Mouse (Mus musculus) thymus, postnatal 36 days (tissue): ENCODE measurements at regions not wholly inside any gene's neighbourhood (a gene's known extent, or its start where the extent isn't known, plus 50 kb on each side); places are given as distances from the start of the nearest gene placed in this dataset.
"Not testable (repeated sequence)": the region's sequence is repeated elsewhere in the genome, so short reads cannot be mapped to it uniquely, and the experiment has no call there.

Experiments used
- DNase-seq, 2 experiments: peaks; one replicate each; pipeline ENCODE4 v3.0.0; 2022; ENCODE audit warnings: mixed read lengths in 2 of 2

DNA sequence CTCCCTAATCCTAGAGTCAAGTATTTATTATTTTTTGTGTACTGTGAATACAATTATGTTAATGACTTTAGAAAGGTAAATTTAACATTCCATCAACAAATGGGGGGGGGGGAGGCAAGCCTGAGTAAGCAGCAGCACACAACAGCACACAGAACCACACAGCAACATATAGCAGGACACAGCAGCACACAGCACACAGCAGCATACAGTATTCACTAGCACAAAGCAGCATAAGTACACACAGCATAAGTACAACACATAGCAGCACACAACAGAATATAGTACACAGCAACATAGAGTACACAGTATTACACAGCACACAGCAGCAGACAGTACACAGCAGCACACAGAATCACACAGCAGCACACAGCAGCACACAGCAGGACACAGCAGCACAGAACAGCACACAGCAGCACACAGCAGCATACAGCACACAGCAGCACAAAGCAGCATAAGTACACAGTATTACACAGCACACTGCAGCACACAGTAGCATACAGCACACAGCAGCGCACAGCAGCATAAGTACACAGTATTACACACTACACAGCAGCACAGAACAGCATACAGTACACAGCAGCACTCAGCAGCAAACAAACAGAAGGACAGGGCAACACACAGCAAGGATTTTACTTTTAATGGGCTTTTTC, 605.7 kb downstream of the Tbl1xr1 start:
- no peak for DNase-seq

DNA sequence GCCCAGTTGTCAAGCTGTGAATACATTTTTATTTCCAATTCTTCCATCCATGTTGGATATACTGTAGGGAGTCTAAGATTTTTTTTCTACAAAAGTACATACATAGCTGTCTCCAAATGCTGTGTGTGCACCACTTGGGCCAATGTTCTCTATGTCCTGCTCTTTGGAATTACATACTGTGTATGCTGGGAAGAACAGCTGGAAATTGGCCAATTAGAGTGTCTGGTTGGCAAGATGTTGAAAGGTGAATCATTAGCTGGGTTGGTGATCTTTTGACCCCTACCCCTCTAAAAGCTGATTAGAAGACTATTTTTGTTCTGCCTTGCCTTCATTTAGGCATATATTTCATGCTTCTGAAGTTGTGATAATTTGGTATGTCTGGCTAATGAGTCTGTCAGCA, 622.9 kb downstream of the Tbl1xr1 start:
- no peak for DNase-seq

DNA sequence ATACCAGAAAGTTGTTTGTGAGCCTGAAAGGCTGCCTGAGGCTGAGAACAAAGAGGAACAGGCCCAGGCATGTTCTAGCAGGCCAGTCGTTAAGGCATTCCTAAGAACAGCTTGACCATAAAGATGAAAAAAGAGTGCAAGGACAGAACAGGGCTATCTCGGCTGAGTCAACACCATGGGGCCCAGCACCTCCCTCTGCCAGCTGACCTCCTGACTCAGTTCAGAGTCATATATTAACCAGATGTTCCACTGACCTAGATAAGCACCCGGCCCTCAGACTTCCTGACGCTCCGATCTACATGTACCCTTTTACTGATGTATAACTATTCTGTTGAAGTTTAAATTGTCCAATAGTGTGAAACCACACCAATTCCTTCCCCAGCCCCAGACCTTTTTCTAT, 625.0 kb downstream of the Tbl1xr1 start:
- not testable (repeated sequence) for DNase-seq

DNA sequence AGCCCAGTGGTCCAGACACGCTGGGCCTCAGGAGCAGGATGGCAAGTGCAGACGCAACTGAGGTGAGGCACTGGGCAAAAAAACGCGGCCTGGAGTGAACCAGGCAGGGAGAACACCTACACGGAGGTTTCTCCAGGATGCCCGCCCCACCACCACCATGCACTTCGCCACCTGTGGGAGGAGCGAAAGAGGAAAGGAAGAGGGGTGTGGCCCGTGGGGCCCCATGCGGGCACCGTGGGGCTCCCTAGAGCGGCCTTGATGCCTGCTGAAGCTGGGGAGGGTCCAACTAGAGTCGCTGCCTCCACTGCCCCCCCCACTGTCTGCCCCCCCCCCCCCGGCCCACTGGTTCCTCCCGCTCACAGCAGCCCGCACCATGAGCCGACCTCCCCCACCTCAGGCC, 629.2 kb downstream of the Tbl1xr1 start:
- DNase-seq, result peak in 1 of 2 experiments; percentile 4

DNA sequence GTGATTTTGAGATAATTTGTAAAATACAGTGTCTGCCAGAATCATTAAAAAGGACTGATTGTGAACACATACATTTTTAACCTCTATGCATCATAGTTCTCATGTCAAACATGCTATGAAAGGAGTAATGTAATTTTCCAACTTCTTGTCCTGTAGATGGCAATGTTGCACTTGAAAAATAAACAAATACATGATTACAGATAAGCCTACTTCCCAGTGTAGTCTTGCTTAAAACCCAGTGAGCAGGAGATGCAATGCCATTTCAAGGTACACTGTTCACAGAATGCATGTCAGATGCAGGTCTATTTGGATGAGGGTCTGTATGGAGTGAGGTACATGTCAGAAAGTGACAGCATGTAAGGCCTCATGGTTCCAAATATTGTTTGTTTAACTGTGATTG, 668.6 kb downstream of the Tbl1xr1 start:
- no peak for DNase-seq
